Mouse (Mus musculus) ES-Bruce4 (cell line): ENCODE results near the gene Brsk2.

Experiments
- CTCF ChIP-seq: IDR thresholded peaks from one replicate; pipeline ENCODE4 v1.8.1; 2011; ENCODE audit warnings: low read depth, low read length
- EP300 ChIP-seq: IDR thresholded peaks from 2 replicates; pipeline ENCODE4 v1.6.1; 2011; ENCODE audit warnings: low read depth, low read length; ENCODE audit not compliant: insufficient read depth
- POLR2A ChIP-seq: IDR thresholded peaks from one replicate; pipeline ENCODE4 v1.8.1; 2011; ENCODE audit warnings: low read length; ENCODE audit not compliant: insufficient read depth

DNA sequence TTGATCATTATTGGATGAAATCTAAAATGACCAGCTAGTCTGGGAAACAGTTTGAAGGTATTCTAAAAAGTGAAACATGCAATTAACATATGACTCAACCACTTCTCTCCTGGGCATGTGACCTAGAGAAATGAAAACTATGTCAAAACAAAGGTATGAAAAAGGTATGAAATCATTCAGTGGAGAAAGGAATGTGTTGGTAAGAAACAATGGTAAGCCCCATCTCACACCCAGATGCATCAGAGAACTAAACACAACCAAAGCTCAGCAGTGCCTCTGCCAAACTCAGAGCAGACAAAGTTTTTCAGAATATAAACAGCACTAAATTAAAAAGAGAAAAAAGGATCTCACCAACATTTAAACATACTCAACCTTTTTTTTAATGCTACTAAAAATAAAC lies 80.5 kb downstream of the Brsk2 start:
- TF ChIP-seq CTCF (no peak), EP300 (no peak), POLR2A (no peak)
